In the genomic region with DNA sequence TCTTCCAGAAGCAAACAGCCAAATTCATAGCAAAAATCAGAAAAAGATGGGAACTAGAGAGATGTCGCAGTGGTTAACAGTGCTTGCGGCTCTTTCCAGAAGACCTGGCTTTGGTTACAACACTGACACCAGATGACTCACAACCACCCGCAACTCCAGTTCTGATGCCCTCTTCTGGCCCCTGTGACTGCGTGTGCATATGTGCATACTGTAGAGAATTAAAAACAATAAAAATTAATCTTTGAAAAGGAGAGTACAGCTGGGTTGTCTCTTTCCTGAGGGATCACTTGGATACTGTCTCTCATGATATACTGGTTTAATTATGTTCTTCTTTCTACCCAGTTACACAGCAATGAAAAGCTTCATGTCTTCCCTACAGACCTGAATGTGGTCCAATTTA, we compare ENCODE assay signal across 20 mouse cellular contexts.
"Had no signal": no experiment of that assay in that cellular context is flagged by ENCODE, and none has a peak within 500 bp of the region (broad histone marks: within the 10 kb centered on the region; RNA-seq: fewer than 3 reads in every experiment).

No protein-coding gene starts in this region.

- H3K4me3 ChIP-seq: intestine, embryonic 15.5 days; layer of hippocampus, adult 2 months; liver, embryonic 12.5 days; liver, embryonic 15.5 days; lung, embryonic 15.5 days; megakaryocyte, embryonic 14.5 days; midbrain, embryonic 10.5 days; midbrain, embryonic 13.5 days; myocyte; stomach, embryonic 15.5 days had no signal

- H3K9ac ChIP-seq: intestine, embryonic 15.5 days; liver, embryonic 12.5 days; liver, embryonic 15.5 days; lung, embryonic 15.5 days; midbrain, embryonic 13.5 days; stomach, embryonic 15.5 days had no signal

- DNase-seq: kidney, adult 11 months; kidney, adult 8-10 months; kidney, postnatal 25 days; layer of hippocampus, adult 9-11 months; lung, adult 18-20 months; lung, postnatal 10 days; lung, postnatal 36 days; right cerebral cortex, postnatal 25 days; spleen, adult 18-20 months; thymus, postnatal 36 days had no signal

- H3K27me3 ChIP-seq: intestine, embryonic 15.5 days; liver, embryonic 12.5 days; liver, embryonic 15.5 days; lung, embryonic 15.5 days; midbrain, embryonic 13.5 days; stomach, embryonic 15.5 days had no signal

- H3K4me1 ChIP-seq: intestine, embryonic 15.5 days; lung, embryonic 15.5 days had no signal

- H3K27ac ChIP-seq: intestine, embryonic 15.5 days; layer of hippocampus, adult 2 months; liver, embryonic 12.5 days; liver, embryonic 15.5 days; lung, embryonic 15.5 days; midbrain, embryonic 10.5 days; midbrain, embryonic 13.5 days; stomach, embryonic 15.5 days had no signal

- H3K36me3 ChIP-seq: intestine, embryonic 15.5 days; liver, embryonic 12.5 days; liver, embryonic 15.5 days; lung, embryonic 15.5 days; midbrain, embryonic 10.5 days; midbrain, embryonic 13.5 days; stomach, embryonic 15.5 days had no signal
